In the genomic region with DNA sequence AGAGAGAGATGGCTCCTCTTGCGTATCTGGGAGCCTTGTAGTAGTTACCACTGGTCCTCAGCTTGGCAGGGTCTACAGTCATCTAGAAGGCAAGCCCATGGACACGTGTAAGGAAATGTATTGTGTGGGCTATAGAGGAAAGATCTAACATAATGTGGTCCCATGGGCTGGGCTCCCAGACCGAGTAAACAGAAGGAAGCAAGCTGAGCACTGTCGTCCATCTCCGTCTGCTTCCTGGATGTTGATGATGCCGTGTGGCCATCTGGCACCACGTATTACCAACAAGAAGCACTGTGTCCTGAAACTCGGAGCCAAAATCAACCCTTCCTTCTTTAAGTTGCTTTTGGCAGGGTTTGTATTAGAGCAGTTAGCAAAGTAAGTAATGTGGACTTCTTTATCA, we compare ENCODE assay signal across 31 mouse cellular contexts.
DNase-seq lines count a peak whose midpoint lies in the region; ATAC-seq lines count a peak whose summit lies in the region.
"Had no signal": no experiment of that assay in that cellular context is flagged by ENCODE, and none has a peak within 500 bp of the region (broad histone marks: within the 10 kb centered on the region; RNA-seq: fewer than 3 reads in every experiment).

No protein-coding gene starts in this region.

- H3K36me3 ChIP-seq in heart, embryonic 15.5 days: peaks cover 9% of the 10 kb centered on the region; the same call in 1 of the 2 replicates
- H3K36me3 ChIP-seq: liver, embryonic 13.5 days had no signal

- ATAC-seq in heart, embryonic 15.5 days (replicated peaks; ENCODE audit: insufficient number of reproducible peaks, insufficient read depth, low FRiP score, low read depth): peak; percentile 75
- ATAC-seq: CD4-positive, CD25-positive, alpha-beta regulatory T cell, adult 4 months; forebrain, embryonic 15.5 days; inflammation-experienced regulatory T-cells, adult 6 months; midbrain, embryonic 13.5 days had no signal

- intact Hi-C loops in heart, postnatal 25 days (cut with DNase I): no loop called here

- no peak overlapping the region for H3K9ac ChIP-seq in heart, embryonic 15.5 days
- H3K9ac ChIP-seq: embryonic facial prominence, embryonic 12.5 days; forebrain, embryonic 15.5 days; hindbrain, embryonic 15.5 days; kidney, embryonic 15.5 days; limb, embryonic 15.5 days; liver, embryonic 13.5 days; midbrain, embryonic 13.5 days; neural tube, embryonic 13.5 days had no signal

- no peak overlapping the region for H3K27ac ChIP-seq in heart, embryonic 15.5 days
- H3K27ac ChIP-seq: embryonic facial prominence, embryonic 12.5 days; forebrain, embryonic 15.5 days; hindbrain, embryonic 10.5 days; hindbrain, embryonic 15.5 days; kidney, embryonic 15.5 days; limb, embryonic 10.5 days; limb, embryonic 15.5 days; liver, embryonic 13.5 days; macrophage; midbrain, embryonic 13.5 days; neural tube, embryonic 13.5 days; stomach, postnatal 0 days had no signal

- 74% methylated on average over 8 of the region's 8 CpGs for WGBS in heart, embryonic 15.5 days

- H3K4me3 ChIP-seq in heart, embryonic 15.5 days: no peak overlapping the region
- H3K4me3 ChIP-seq: embryonic facial prominence, embryonic 12.5 days; forebrain, embryonic 15.5 days; hindbrain, embryonic 10.5 days; hindbrain, embryonic 15.5 days; kidney, embryonic 15.5 days; limb, embryonic 10.5 days; limb, embryonic 15.5 days; liver, embryonic 13.5 days; midbrain, embryonic 13.5 days; neural tube, embryonic 13.5 days had no signal

- H3K4me1 ChIP-seq in heart, embryonic 15.5 days (replicated peaks): peaks cover 5% of the 10 kb centered on the region
- H3K4me1 ChIP-seq: embryonic facial prominence, embryonic 12.5 days had no signal

- H3K27me3 ChIP-seq in heart, embryonic 15.5 days: no peaks in the 10 kb centered on the region
- H3K27me3 ChIP-seq: embryonic facial prominence, embryonic 12.5 days; forebrain, embryonic 15.5 days; hindbrain, embryonic 15.5 days; kidney, embryonic 15.5 days; limb, embryonic 15.5 days; liver, embryonic 13.5 days; midbrain, embryonic 13.5 days; neural tube, embryonic 13.5 days had no signal

- peak; percentile 22 to 39 for DNase-seq in cerebellum, postnatal 10 days
- no peak for DNase-seq in cerebellum, postnatal 14 days
- no peak for DNase-seq in heart, postnatal 25 days (ENCODE audit: low spot score)
- DNase-seq in layer of hippocampus, adult 8-10 months (ENCODE audit: low spot score in 2 of 2): peak; percentile 35 to 57
- no peak for DNase-seq in layer of hippocampus, postnatal 25 days (ENCODE audit: extremely low spot score in 1 of 2, low spot score in 1 of 2)
- no peak for DNase-seq in thymus, adult 18-20 months
- DNase-seq: adrenal gland, postnatal 14 days; embryo, embryonic 11 days; heart, postnatal 10 days; kidney, adult 18-20 months; kidney, postnatal 25 days; liver, embryonic 13.5 days; lung, adult 18-20 months; lung, postnatal 10 days; right cerebral cortex, postnatal 4 days; thymus, adult 2 months; thymus, postnatal 36 days had no signal

- H3K4me2 ChIP-seq in heart, embryonic 15.5 days: no peak overlapping the region
- H3K4me2 ChIP-seq: embryonic facial prominence, embryonic 12.5 days; forebrain, embryonic 15.5 days; hindbrain, embryonic 15.5 days; kidney, embryonic 15.5 days; limb, embryonic 15.5 days; liver, embryonic 13.5 days; midbrain, embryonic 13.5 days; neural tube, embryonic 13.5 days had no signal

- H3K9me3 ChIP-seq in heart, embryonic 15.5 days (replicated peaks): no peaks in the 10 kb centered on the region
- H3K9me3 ChIP-seq: embryonic facial prominence, embryonic 12.5 days; forebrain, embryonic 15.5 days; hindbrain, embryonic 10.5 days; hindbrain, embryonic 15.5 days; kidney, embryonic 15.5 days; limb, embryonic 10.5 days; limb, embryonic 15.5 days; liver, embryonic 13.5 days; midbrain, embryonic 13.5 days; neural tube, embryonic 13.5 days had no signal

Comparison
In these comparisons a context has a peak if more than half of its experiments do, and no peak if none do; other contexts are left out.
1. DNase-seq: peak in cerebellum, postnatal 10 days (2 of 2) and layer of hippocampus, adult 8-10 months (2 of 2); none in cerebellum, postnatal 14 days (0 of 2), heart, postnatal 25 days (single experiment), layer of hippocampus, postnatal 25 days (0 of 2) and thymus, adult 18-20 months (0 of 2).